Mouse (Mus musculus): Measurements from ENCODE around the gene Irs1.

DNA sequence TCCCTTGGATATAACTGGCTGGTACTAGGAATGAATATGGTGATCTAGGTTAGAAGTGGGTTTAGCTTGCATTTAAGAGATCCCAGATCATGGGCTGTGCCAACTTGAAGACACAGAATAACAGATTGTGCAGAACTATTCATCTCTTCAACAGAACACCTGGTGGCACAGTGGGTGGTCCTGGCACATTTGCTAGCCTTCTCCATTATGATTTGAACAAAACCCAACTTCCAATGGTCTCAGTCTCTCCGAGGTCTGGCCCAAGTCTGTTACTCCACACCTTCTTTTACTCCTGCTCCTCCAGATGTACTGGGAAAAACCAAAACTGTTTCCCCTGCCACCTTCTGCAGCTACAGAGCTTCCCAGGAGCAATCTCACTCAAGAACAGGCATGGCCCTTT, 28.9 kb downstream of the Irs1 start:
- TF ChIP-seq POLR2A (IDR thresholded peaks at IDR 0.05; ENCODE audit: extremely low read depth, insufficient read depth, low read length), result no peak
- no peak for TF ChIP-seq CTCF (IDR thresholded peaks at IDR 0.05; ENCODE audit: low read depth, low read length)
